Mouse (Mus musculus) heart, embryonic 15.5 days (tissue): ENCODE results near the gene Syndig1l. TPM values are rescaled to one million over a fixed set of nuclear protein-coding genes. Genes with fewer than 3 reads are reported as not detected.
A peak's percentile ranks its signal among the peaks of the same experiment; 100 is the strongest.

Experiments used
- ATAC-seq: fragments of 200-750 bp; cut with Nextera tagmentation; replicated peaks from 2 replicates; pipeline ENCODE4 v1.8.0; 2017; ENCODE audit warnings: low read depth, moderate TSS enrichment; ENCODE audit not compliant: insufficient number of reproducible peaks, insufficient read depth, low FRiP score
- H3K27ac ChIP-seq: fragments of 300-500 bp; sonication (generic); 2 replicates; pipeline ENCODE4 v1.5.1; 2015; ENCODE audit warnings: mild to moderate bottlenecking, inconsistent platforms
- H3K27me3 ChIP-seq: fragments of 300-500 bp; sonication (generic); 2 replicates; pipeline ENCODE4 v1.6.1; 2015; ENCODE audit warnings: inconsistent platforms
- H3K36me3 ChIP-seq: fragments of 300-500 bp; sonication (generic); 2 replicates; pipeline ENCODE4 v1.6.1; 2015; ENCODE audit warnings: mild to moderate bottlenecking, inconsistent platforms
- H3K4me1 ChIP-seq: fragments of 300-500 bp; sonication (generic); replicated peaks from 2 replicates; pipeline ENCODE4 v1.6.1; 2015; ENCODE audit warnings: inconsistent platforms
- H3K4me2 ChIP-seq: fragments of 300-500 bp; sonication (generic); 2 replicates; pipeline ENCODE4 v1.6.1; 2015; ENCODE audit warnings: inconsistent platforms, mild to moderate bottlenecking, moderate library complexity
- H3K4me3 ChIP-seq: fragments of 300-500 bp; sonication (generic); 2 replicates; pipeline ENCODE4 v1.5.1; 2015; ENCODE audit warnings: mild to moderate bottlenecking, inconsistent platforms
- H3K9ac ChIP-seq: fragments of 300-500 bp; sonication (generic); 2 replicates; pipeline ENCODE4 v1.6.1; 2015; ENCODE audit warnings: mild to moderate bottlenecking, inconsistent platforms
- H3K9me3 ChIP-seq: fragments of 300-500 bp; sonication (generic); replicated peaks from 2 replicates; pipeline ENCODE4 v1.6.1; 2016; ENCODE audit warnings: inconsistent platforms
- WGBS: fragments of 180-500 bp; shearing (Covaris S2); methylation state at CpG from one replicate; pipeline ENCODE4 v1.1.7; 2015; ENCODE audit warnings: mixed read lengths; 5-methylcytosine and 5-hydroxymethylcytosine counted together
- polyA plus RNA-seq: library from polyadenylated mRNA; unstranded; fragments of >200 nt; fragmentation: Nextera tagmentation; extraction: Ambion mirVana; gene quantifications from 2 replicates; pipeline ENCODE4 v1.2.1, GENCODE M21; 2015

Gene Syndig1l
- polyA plus RNA-seq, 1 experiment from 2014 or later = not detected

GRCm38 (mm10) chr12:84674666-84675526, 23.7 kb downstream of the Syndig1l start:
- Histone ChIP-seq H3K4me1 (no peaks in the 10 kb centered on the region), H3K36me3 (no peaks in the 10 kb centered on the region), H3K4me2 (peak overlapping the region; percentile 21; the same call in 1 of the 2 replicates), H3K27ac (no peak overlapping the region), H3K9me3 (no peaks in the 10 kb centered on the region), H3K27me3 (peaks cover 9% of the 10 kb centered on the region), H3K4me3 (no peak overlapping the region), H3K9ac (no peak overlapping the region)
- 37% methylated on average over 14 of the region's 14 CpGs for WGBS
- ATAC-seq = no peak

- no peak overlapping the region for H3K4me3 ChIP-seq
- no peak overlapping the region for H3K27ac ChIP-seq
- H3K4me1 ChIP-seq = no peaks in the 10 kb centered on the region
- H3K4me2 ChIP-seq = no peak overlapping the region
- H3K9me3 ChIP-seq = no peaks in the 10 kb centered on the region
- no peak overlapping the region for H3K9ac ChIP-seq
- H3K36me3 ChIP-seq = no peaks in the 10 kb centered on the region
- WGBS = 19% methylated on average over 10 of the region's 10 CpGs
- H3K27me3 ChIP-seq = peaks cover 9% of the 10 kb centered on the region
- ATAC-seq = no peak
These were observed 27.0 kb downstream of the Syndig1l start for GRCm38 (mm10) chr12:84671646-84672045.

GRCm38 (mm10) chr12:84670555-84670954, 28.1 kb downstream of the Syndig1l start:
- H3K27ac ChIP-seq = no peak overlapping the region

GRCm38 (mm10) chr12:84653912-84654311, 44.7 kb downstream of the Syndig1l start:
- Histone ChIP-seq H3K4me1 (no peaks in the 10 kb centered on the region), H3K27me3 (peaks cover 21% of the 10 kb centered on the region), H3K4me3 (no peak overlapping the region), H3K4me2 (no peak overlapping the region), H3K27ac (no peak overlapping the region), H3K9ac (no peak overlapping the region), H3K9me3 (no peaks in the 10 kb centered on the region), H3K36me3 (no peaks in the 10 kb centered on the region)
- WGBS = 24% methylated on average over 3 of the region's 3 CpGs
- no peak for ATAC-seq

More at GRCm38 (mm10) chr12:84670555-84670954, 28.1 kb downstream of the Syndig1l start:
- Histone ChIP-seq H3K4me1 (no peaks in the 10 kb centered on the region), H3K9me3 (no peaks in the 10 kb centered on the region), H3K4me2 (no peak overlapping the region), H3K9ac (no peak overlapping the region), H3K36me3 (no peaks in the 10 kb centered on the region), H3K27me3 (peaks cover 9% of the 10 kb centered on the region), H3K4me3 (no peak overlapping the region)
- WGBS = 86% methylated on average over 3 of the region's 3 CpGs
- ATAC-seq = no peak

- H3K4me2 ChIP-seq = no peak overlapping the region
- H3K36me3 ChIP-seq = no peaks in the 10 kb centered on the region
- peaks cover 21% of the 10 kb centered on the region for H3K27me3 ChIP-seq
- H3K4me3 ChIP-seq = no peak overlapping the region
- H3K4me1 ChIP-seq = no peaks in the 10 kb centered on the region
- no peak overlapping the region for H3K27ac ChIP-seq
- ATAC-seq = no peak
- no peaks in the 10 kb centered on the region for H3K9me3 ChIP-seq
- H3K9ac ChIP-seq = no peak overlapping the region
- WGBS = 80% methylated on average over 13 of the region's 13 CpGs
These were observed 48.4 kb downstream of the Syndig1l start for GRCm38 (mm10) chr12:84650234-84650633.

- H3K9ac ChIP-seq = no peak within 1 kb of the TSS
- no peaks in the 10 kb centered on the region for H3K36me3 ChIP-seq
- H3K27me3 ChIP-seq = peaks cover 55% of the 10 kb centered on the region
- no peaks in the 10 kb centered on the region for H3K9me3 ChIP-seq
- H3K4me2 ChIP-seq = no peak within 1 kb of the TSS
- H3K4me1 ChIP-seq = peaks cover 9% of the 10 kb centered on the region; the same call in 1 of the 2 replicates
- WGBS = 11% methylated on average over 9 of the region's 9 CpGs
- H3K4me3 ChIP-seq = 0 out of 2 replicates have a peak within 1 kb of the TSS, but pooled peaks have one; percentile 1
- H3K27ac ChIP-seq = no peak within 1 kb of the TSS
- no peak for ATAC-seq
These were observed 58.0 kb downstream of the Syndig1l start, which contains the start of gene Vrtn for GRCm38 (mm10) chr12:84640654-84641053. TSS of gene Vrtn (plus strand) at chr12:84641019.

GRCm38 (mm10) chr12:84640253-84640652, 58.4 kb downstream of the Syndig1l start:
- ATAC-seq = no peak
- Histone ChIP-seq H3K27ac (no peak overlapping the region), H3K9me3 (no peaks in the 10 kb centered on the region), H3K36me3 (no peaks in the 10 kb centered on the region), H3K27me3 (peaks cover 55% of the 10 kb centered on the region), H3K9ac (no peak overlapping the region), H3K4me1 (peaks cover 9% of the 10 kb centered on the region; the same call in 1 of the 2 replicates), H3K4me3 (no peak overlapping the region), H3K4me2 (no peak overlapping the region)
- 14% methylated on average over 6 of the region's 6 CpGs for WGBS

GRCm38 (mm10) chr12:84631867-84632266, 66.8 kb downstream of the Syndig1l start:
- no peak overlapping the region for H3K9ac ChIP-seq
- no peak overlapping the region for H3K27ac ChIP-seq
- no peak overlapping the region for H3K4me2 ChIP-seq
- H3K4me3 ChIP-seq = no peak overlapping the region
- H3K27me3 ChIP-seq = no peaks in the 10 kb centered on the region
- ATAC-seq = no peak
- no peaks in the 10 kb centered on the region for H3K9me3 ChIP-seq
- no peaks in the 10 kb centered on the region for H3K4me1 ChIP-seq
- no peaks in the 10 kb centered on the region for H3K36me3 ChIP-seq
- 51% methylated on average over 3 of the region's 3 CpGs for WGBS

Other genes with a start within 250 kb of the Syndig1l start
- 55.5 and 58.9 TPM in 2 replicates for gene Aldh6a1, start 247.8 kb downstream of the Syndig1l start, polyA plus RNA-seq
- 13.3 and 15.1 TPM in 2 replicates for gene Lin52, start 247.4 kb downstream of the Syndig1l start, polyA plus RNA-seq
- gene Vsx2, start 129.1 kb downstream of the Syndig1l start, polyA plus RNA-seq = not detected in 2 replicates
- 9.3 and 13.6 TPM in 2 replicates for gene Abcd4, start 81.4 kb downstream of the Syndig1l start, polyA plus RNA-seq
- 0.33 TPM in 1 of 2 replicates, not detected in the other for gene Vrtn, start 57.8 kb downstream of the Syndig1l start, polyA plus RNA-seq
- gene Npc2, start 74.3 kb upstream of the Syndig1l start, polyA plus RNA-seq = 49.8 and 60.4 TPM in 2 replicates
- 135 and 138 TPM in 2 replicates for gene Isca2, start 74.4 kb upstream of the Syndig1l start, polyA plus RNA-seq
- 5.3 and 10.2 TPM in 2 replicates for gene Ltbp2, start 177.7 kb upstream of the Syndig1l start, polyA plus RNA-seq